Mouse (Mus musculus): ENCODE measurements around the gene Aldh2. TPM values are rescaled to one million over a fixed set of nuclear protein-coding genes. Genes with fewer than 3 reads are reported as not detected.
A peak's percentile ranks its signal among the peaks of the same experiment; 100 is the strongest.

The Aldh2 gene
- polyA plus RNA-seq, 1 experiment = 174 TPM

DNA sequence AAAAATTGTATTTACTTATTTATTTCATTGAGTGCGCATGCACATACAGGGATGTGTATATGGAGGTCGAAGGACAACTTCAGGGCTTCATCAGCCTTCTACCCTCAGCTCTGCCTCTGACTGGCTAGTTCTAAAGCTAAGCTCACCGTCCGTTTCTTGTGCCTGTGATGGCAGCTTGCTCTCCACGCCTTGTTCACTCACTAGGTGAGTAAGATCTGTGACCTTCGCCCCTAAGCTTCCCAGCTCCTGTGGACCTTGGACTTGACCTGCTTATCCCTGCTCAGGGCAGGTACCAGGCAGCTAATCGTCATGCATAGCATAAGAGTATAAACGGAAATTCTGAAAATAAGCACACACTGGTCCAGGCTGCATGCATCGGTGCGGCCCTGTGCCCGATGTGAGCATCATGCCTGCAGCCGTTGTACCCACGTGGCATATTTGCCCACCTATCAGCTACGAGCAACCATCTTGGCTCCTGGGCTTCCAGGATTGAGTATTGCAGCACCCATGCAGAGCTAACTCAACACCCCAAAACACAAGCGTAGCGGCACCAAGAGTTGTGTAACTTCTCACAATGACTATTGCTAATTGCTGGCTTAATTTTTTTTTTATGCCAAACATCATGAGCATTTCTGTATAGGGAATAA is 27.5 kb downstream of the Aldh2 start:
- H3K27ac ChIP-seq (ENCODE audit: insufficient read depth, low read length) = no peak overlapping the region
- no peak for DNase-seq
- no peaks in the 10 kb centered on the region for H3K27me3 ChIP-seq (ENCODE audit: control insufficient read depth, insufficient read depth, low read length)
- no peak for TF ChIP-seq CTCF (IDR thresholded peaks at IDR 0.05; ENCODE audit: borderline replicate concordance, insufficient read depth, low read depth, low read length)
- no peak for TF ChIP-seq POLR2A (IDR thresholded peaks at IDR 0.05; ENCODE audit: borderline replicate concordance, insufficient read depth, low read length)
- no peaks in the 10 kb centered on the region for H3K4me1 ChIP-seq (ENCODE audit: control insufficient read depth, insufficient read depth, low read length)
- WGBS = 90% methylated on average over 16 of the region's 16 CpGs
- no peak overlapping the region for H3K4me3 ChIP-seq (replicated peaks; ENCODE audit: insufficient read depth, low read depth, low read length)

DNA sequence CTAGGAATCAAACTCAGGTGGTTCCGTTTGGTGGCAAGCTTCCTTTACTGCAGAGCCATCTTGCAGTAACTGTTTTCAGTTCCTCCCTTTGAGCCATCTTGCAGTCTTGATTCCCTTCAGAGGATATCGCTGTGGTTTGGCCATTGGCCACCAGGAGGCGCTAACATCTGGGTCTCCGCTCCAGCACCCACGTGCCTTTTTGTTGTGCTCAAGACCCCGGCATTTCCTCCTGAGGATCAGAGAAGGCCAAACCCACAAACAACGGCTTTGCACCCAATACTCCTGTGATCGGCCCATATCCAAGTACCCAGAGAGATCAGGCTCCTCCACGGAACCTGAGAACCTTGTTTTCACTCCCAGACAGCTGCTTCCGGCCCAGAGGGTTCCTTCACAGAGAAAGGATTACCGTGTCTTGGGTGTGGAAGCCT is 29.1 kb downstream of the Aldh2 start:
- H3K27me3 ChIP-seq (ENCODE audit: control insufficient read depth, insufficient read depth, low read length) = no peaks in the 10 kb centered on the region
- TF ChIP-seq CTCF (IDR thresholded peaks at IDR 0.05; ENCODE audit: borderline replicate concordance, insufficient read depth, low read depth, low read length) = peak; percentile 54
- no peak for TF ChIP-seq POLR2A (IDR thresholded peaks at IDR 0.05; ENCODE audit: borderline replicate concordance, insufficient read depth, low read length)
- H3K4me3 ChIP-seq (replicated peaks; ENCODE audit: insufficient read depth, low read depth, low read length) = no peak overlapping the region
- H3K4me1 ChIP-seq (ENCODE audit: control insufficient read depth, insufficient read depth, low read length) = no peaks in the 10 kb centered on the region
- 12% methylated on average over 11 of the region's 11 CpGs for WGBS
- no peak overlapping the region for H3K27ac ChIP-seq (ENCODE audit: insufficient read depth, low read length)
- DNase-seq = peak; percentile 41 to 64

DNA sequence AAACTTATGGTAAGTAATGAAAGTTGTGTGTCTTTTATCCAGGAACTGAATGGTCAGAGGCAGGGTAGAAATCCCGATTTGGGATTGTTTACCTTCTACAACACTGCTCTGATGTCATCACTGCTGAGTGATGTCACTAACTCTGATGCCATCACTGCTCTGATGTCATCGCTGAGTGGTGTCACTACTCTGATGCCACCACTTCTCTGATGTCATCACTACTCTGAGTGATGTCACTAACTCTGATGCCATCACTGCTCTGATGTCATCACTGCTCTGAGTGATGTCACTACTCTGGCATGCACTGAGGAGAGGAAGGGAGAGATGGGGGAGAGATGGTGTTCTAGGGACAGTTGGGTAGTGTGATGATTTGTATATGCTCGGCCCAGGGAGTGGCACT is 31.2 kb downstream of the Aldh2 start:
- DNase-seq = no peak
- whole genome bisulfite sequencing = 88% methylated on average over 3 of the region's 3 CpGs
- Histone ChIP-seq H3K4me1 (ENCODE audit: control insufficient read depth, insufficient read depth, low read length) (no peaks in the 10 kb centered on the region), H3K27me3 (ENCODE audit: control insufficient read depth, insufficient read depth, low read length) (no peaks in the 10 kb centered on the region), H3K27ac (ENCODE audit: insufficient read depth, low read length) (no peak overlapping the region), H3K4me3 (replicated peaks; ENCODE audit: insufficient read depth, low read depth, low read length) (no peak overlapping the region)
- TF ChIP-seq POLR2A (IDR thresholded peaks at IDR 0.05; ENCODE audit: borderline replicate concordance, insufficient read depth, low read length) (no peak), CTCF (IDR thresholded peaks at IDR 0.05; ENCODE audit: borderline replicate concordance, insufficient read depth, low read depth, low read length) (no peak)

DNA sequence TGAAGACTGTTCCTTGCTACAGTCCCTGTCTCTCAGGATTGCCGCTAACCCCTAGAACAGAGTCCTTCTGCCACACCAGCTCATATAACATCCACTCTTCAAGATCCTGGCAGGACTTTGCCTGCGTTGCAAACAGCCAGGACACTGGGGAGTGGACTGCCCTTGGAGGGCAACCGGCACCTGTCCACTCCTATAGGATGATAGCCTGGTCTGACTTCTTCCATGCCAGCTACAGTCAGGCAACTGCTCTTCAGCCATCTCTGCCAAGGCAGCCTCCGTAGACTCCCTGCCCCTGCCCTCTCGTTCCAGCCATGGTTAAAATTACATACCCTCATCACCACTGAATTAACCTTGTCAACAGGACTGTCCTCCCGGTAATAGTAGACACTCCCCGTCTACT is 44.4 kb downstream of the Aldh2 start:
- WGBS = 74% methylated on average over 7 of the region's 7 CpGs
- TF ChIP-seq POLR2A (IDR thresholded peaks at IDR 0.05; ENCODE audit: borderline replicate concordance, insufficient read depth, low read length) = no peak
- TF ChIP-seq CTCF (IDR thresholded peaks at IDR 0.05; ENCODE audit: borderline replicate concordance, insufficient read depth, low read depth, low read length) = no peak
- no peaks in the 10 kb centered on the region for H3K4me1 ChIP-seq (ENCODE audit: control insufficient read depth, insufficient read depth, low read length)

DNA sequence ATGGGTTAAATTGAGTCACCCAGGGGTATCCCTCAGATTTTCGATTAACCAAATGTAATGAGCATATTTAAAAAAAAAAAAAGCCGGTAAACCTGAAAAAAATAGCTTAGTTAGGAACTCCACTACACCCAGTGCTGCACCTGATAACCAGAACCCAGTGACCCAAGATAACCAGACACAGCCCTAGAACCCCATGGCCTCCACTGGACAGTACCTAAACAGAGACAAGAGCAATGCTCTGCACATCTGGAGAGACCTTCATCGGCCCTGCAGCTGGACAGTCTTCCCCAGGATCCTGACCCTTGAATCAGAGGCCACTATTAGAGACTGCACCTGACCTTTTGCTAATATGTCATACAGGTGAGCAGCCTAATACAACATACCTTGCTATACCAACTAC is 46.5 kb downstream of the Aldh2 start:
- H3K27me3 ChIP-seq (ENCODE audit: control insufficient read depth, insufficient read depth, low read length) = no peaks in the 10 kb centered on the region
- TF ChIP-seq CTCF (IDR thresholded peaks at IDR 0.05; ENCODE audit: borderline replicate concordance, insufficient read depth, low read depth, low read length) = no peak

More for the DNA sequence above, 44.4 kb downstream of the Aldh2 start:
- Histone ChIP-seq H3K4me3 (replicated peaks; ENCODE audit: insufficient read depth, low read depth, low read length) (no peak overlapping the region), H3K27me3 (ENCODE audit: control insufficient read depth, insufficient read depth, low read length) (no peaks in the 10 kb centered on the region), H3K27ac (ENCODE audit: insufficient read depth, low read length) (no peak overlapping the region)
- DNase-seq = no peak

DNA sequence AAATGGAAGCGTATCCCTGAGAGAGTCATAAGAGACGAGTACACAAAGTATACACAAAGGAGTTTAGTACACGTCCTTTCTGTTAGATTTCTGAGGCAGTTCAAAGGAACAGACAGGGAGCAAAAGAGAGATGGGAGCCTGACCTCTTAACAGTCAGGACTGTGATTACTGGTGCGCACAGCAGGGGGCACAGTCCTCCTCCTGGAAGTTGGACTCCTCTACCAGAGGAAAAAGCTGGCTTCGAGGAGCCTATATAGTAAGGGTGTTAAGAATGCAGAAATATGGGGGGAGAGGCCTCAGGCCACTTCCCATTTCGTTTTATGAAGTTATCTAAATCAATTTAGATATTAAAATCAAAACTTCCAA is 47.1 kb downstream of the Aldh2 start:
- Histone ChIP-seq H3K4me3 (replicated peaks; ENCODE audit: insufficient read depth, low read depth, low read length) (peak overlapping the region; percentile 9), H3K4me1 (ENCODE audit: control insufficient read depth, insufficient read depth, low read length) (no peaks in the 10 kb centered on the region; the same call in 1 of the 2 replicates), H3K27me3 (ENCODE audit: control insufficient read depth, insufficient read depth, low read length) (no peaks in the 10 kb centered on the region), H3K27ac (ENCODE audit: insufficient read depth, low read length) (no peak overlapping the region)
- no peak for TF ChIP-seq POLR2A (IDR thresholded peaks at IDR 0.05; ENCODE audit: borderline replicate concordance, insufficient read depth, low read length)
- TF ChIP-seq CTCF (IDR thresholded peaks at IDR 0.05; ENCODE audit: borderline replicate concordance, insufficient read depth, low read depth, low read length) = no peak
- 28% methylated on average over 6 of the region's 6 CpGs for WGBS
- peak; percentile 32 to 38 for DNase-seq

More for the DNA sequence above, 46.5 kb downstream of the Aldh2 start:
- DNase-seq = no peak
- WGBS = 85% methylated on average over 3 of the region's 3 CpGs
- Histone ChIP-seq H3K4me1 (ENCODE audit: control insufficient read depth, insufficient read depth, low read length) (no peaks in the 10 kb centered on the region; the same call in 1 of the 2 replicates), H3K4me3 (replicated peaks; ENCODE audit: insufficient read depth, low read depth, low read length) (no peak overlapping the region), H3K27ac (ENCODE audit: insufficient read depth, low read length) (no peak overlapping the region)

DNA sequence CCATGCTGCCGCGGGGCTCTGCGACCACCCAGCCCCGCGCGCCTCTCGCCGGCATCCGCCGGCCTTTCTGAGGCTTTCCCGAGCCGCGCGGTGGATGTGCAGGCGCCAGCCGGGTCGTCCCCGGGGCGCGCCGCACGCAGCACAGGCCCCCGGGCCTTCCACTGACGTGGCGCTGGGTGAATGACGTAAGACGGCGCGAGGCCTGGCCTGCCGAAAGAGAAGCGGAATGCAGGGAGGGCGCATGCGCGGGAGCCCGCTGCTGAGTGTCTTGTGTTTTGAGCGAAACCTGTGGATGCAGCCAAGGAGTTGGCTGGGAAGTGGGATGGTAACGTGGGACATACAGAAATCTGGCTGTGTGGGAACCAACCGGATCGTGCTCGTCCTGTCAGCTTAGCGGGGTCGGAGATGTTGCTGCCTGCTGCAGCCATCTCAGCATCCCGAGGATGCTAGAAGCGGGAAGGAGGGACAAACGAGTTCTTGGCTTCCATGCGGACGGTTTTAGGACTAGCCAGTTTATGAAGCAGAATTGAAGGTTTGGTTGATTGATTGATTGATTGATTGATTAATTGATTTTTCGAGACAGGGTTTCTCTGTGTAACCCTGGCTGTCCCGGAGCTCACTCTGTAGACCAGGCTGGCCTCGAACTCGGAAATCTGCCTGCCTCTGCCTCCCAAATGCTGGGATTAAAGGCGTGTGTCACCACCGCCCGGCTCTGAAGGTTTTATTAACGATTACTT is 47.7 kb downstream of the Aldh2 start, which contains the start of gene Mapkapk5:
Gene Mapkapk5, minus strand, starts transcription at position 113 of the 737 bp plus-strand sequence.
- TF ChIP-seq CTCF (IDR thresholded peaks at IDR 0.05; ENCODE audit: borderline replicate concordance, insufficient read depth, low read depth, low read length) = no peak
- TF ChIP-seq POLR2A (IDR thresholded peaks at IDR 0.05; ENCODE audit: borderline replicate concordance, insufficient read depth, low read length) = peak; percentile 93; the same call in 1 of the 2 replicates
- peak; percentile 97 to 99 for DNase-seq
- H3K27me3 ChIP-seq (ENCODE audit: control insufficient read depth, insufficient read depth, low read length) = no peaks in the 10 kb centered on the region
- H3K4me3 ChIP-seq (replicated peaks; ENCODE audit: insufficient read depth, low read depth, low read length) = peak within 1 kb of the TSS; percentile 96
- WGBS = 1% methylated on average over 55 of the region's 55 CpGs
- peaks cover under 1% of the 10 kb centered on the region; the same call in 1 of the 2 replicates for H3K4me1 ChIP-seq (ENCODE audit: control insufficient read depth, insufficient read depth, low read length)
- H3K27ac ChIP-seq (ENCODE audit: insufficient read depth, low read length) = peak within 1 kb of the TSS; percentile 90
